Mouse (Mus musculus): Measurements from ENCODE around the gene Ctdnep1.

DNA sequence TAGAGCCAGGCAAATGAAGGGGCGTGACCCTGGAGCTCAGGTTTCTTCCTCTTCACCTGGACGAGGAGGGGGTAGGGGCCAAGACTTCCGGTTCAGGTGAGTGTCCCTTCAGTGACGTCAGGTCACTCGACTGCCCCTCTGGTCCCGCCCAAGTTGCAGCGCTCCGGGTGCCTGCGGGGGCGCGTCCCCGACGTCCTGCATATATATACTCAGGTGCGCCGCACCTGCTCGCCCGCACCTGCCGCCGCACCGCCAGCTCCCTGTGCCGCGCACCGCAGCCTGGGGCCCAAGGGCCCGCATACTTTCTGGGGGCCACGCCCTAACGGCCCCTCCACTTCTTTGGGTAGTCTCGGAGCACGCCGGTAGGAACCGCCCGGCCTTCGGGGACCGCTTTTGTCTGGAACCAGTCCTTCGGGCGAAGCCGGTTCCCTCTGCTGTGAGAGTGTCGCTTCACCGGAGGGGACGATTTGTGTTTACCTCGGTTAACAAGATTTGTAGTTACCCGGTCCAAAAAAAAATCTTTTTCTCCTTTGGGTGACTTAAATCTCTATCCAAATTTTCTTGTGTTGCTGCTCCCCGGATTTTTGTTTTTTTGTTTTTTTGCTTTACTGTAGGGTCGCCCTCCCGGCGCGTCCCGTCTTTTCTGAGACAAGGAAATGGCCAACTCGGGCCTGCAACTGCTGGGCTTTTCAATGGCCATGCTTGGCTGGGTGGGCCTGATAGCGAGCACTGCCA is 15.5 kb upstream of the Ctdnep1 start:
- TF ChIP-seq CTCF (IDR thresholded peaks at IDR 0.05; ENCODE audit: borderline replicate concordance, extremely low read depth, insufficient read depth, insufficient read length), result no peak
- TF ChIP-seq POLR2A (IDR thresholded peaks at IDR 0.05; ENCODE audit: borderline replicate concordance, extremely low read depth, insufficient read depth, insufficient read length, poor library complexity, severe bottlenecking), result no peak
